Mouse (Mus musculus) cerebral cortex, adult 2 months (tissue): Measurements from ENCODE around the gene Prune1.

Experiments
- WGBS: fragments of 180-500 bp; shearing (Covaris S2); methylation state at CpG from one replicate; pipeline ENCODE4 v1.1.7; 2018; 5-methylcytosine and 5-hydroxymethylcytosine counted together

Gene Prune1

GRCm38 (mm10) chr3:95277149-95277551, 4.7 kb downstream of the Prune1 start:
- 26% methylated on average over 1 of the region's 1 CpGs for WGBS

GRCm38 (mm10) chr3:95276428-95276934, 5.4 kb downstream of the Prune1 start:
- WGBS: 72% methylated on average over 5 of the region's 5 CpGs

- WGBS: 60% methylated on average over 6 of the region's 6 CpGs
Observed at GRCm38 (mm10) chr3:95275161-95275560, 6.7 kb downstream of the Prune1 start.

GRCm38 (mm10) chr3:95274453-95274852, 7.4 kb downstream of the Prune1 start:
- WGBS: 97% methylated on average over 4 of the region's 4 CpGs

- WGBS: 86% methylated on average over 5 of the region's 5 CpGs
Observed at GRCm38 (mm10) chr3:95273471-95273870, 8.4 kb downstream of the Prune1 start.

GRCm38 (mm10) chr3:95270766-95271364, 11.0 kb downstream of the Prune1 start:
- 73% methylated on average over 12 of the region's 12 CpGs for WGBS

GRCm38 (mm10) chr3:95269789-95270188, 12.1 kb downstream of the Prune1 start:
- 50% methylated on average over 5 of the region's 5 CpGs for WGBS

GRCm38 (mm10) chr3:95266052-95266451, 15.8 kb downstream of the Prune1 start:
- 95% methylated on average over 3 of the region's 3 CpGs for WGBS

- 26% methylated on average over 1 of the region's 1 CpGs for WGBS
Observed at GRCm38 (mm10) chr3:95264724-95265123, 17.2 kb downstream of the Prune1 start.

- WGBS: 54% methylated on average over 11 of the region's 11 CpGs
Observed at GRCm38 (mm10) chr3:95263089-95263739, 18.7 kb downstream of the Prune1 start.

GRCm38 (mm10) chr3:95261975-95262374, 19.9 kb downstream of the Prune1 start:
- WGBS: 73% methylated on average over 4 of the region's 4 CpGs

GRCm38 (mm10) chr3:95256931-95257330, 24.9 kb downstream of the Prune1 start:
- 91% methylated on average over 5 of the region's 5 CpGs for WGBS

GRCm38 (mm10) chr3:95250783-95251424, 31.0 kb downstream of the Prune1 start, which contains the start of gene Bnipl:
Bnipl (minus strand) TSS chr3:95251193.
- 68% methylated on average over 7 of the region's 7 CpGs for WGBS

- WGBS: 90% methylated on average over 5 of the region's 5 CpGs
Observed at GRCm38 (mm10) chr3:95250361-95250760, 31.5 kb downstream of the Prune1 start.

- WGBS: 88% methylated on average over 1 of the region's 1 CpGs
Observed at GRCm38 (mm10) chr3:95247660-95248336, 34.1 kb downstream of the Prune1 start.

GRCm38 (mm10) chr3:95246465-95247231, 35.2 kb downstream of the Prune1 start:
- 39% methylated on average over 5 of the region's 5 CpGs for WGBS

GRCm38 (mm10) chr3:95243086-95243485, 38.8 kb downstream of the Prune1 start:
- 46% methylated on average over 2 of the region's 2 CpGs for WGBS

- WGBS: 66% methylated on average over 7 of the region's 7 CpGs
Observed at GRCm38 (mm10) chr3:95241498-95241897, 40.4 kb downstream of the Prune1 start, which contains the start of gene Gm128. Gm128 (minus strand) TSS chr3:95241598.

- WGBS: 53% methylated on average over 17 of the region's 17 CpGs
Observed at GRCm38 (mm10) chr3:95240900-95241299, 41.0 kb downstream of the Prune1 start.

GRCm38 (mm10) chr3:95239971-95240370, 41.9 kb downstream of the Prune1 start:
- WGBS: 87% methylated on average over 12 of the region's 12 CpGs

GRCm38 (mm10) chr3:95239022-95239421, 42.9 kb downstream of the Prune1 start:
- 79% methylated on average over 6 of the region's 6 CpGs for WGBS
